Mouse (Mus musculus) small intestine, adult 2 months (tissue): ENCODE data around the gene Myzap.

Experiments
- CTCF ChIP-seq: fragments of 200-500 bp; IDR thresholded peaks from 2 replicates; pipeline ENCODE4 v1.5.1; 2012; ENCODE audit warnings: low read depth, mild to moderate bottlenecking, control low read depth, inconsistent platforms, low read length, moderate library complexity, mixed read lengths; ENCODE audit not compliant: insufficient replicate concordance, insufficient read length; ENCODE audit errors: extremely low read depth
- POLR2A ChIP-seq: fragments of 200-500 bp; IDR thresholded peaks from 2 replicates; pipeline ENCODE4 v1.6.1; 2012; ENCODE audit warnings: low read depth, mild to moderate bottlenecking, control low read depth, inconsistent platforms, low read length, moderate library complexity

- TF ChIP-seq CTCF (no peak), POLR2A (no peak)
These were observed 51.4 kb downstream of the Myzap start for GRCm38 (mm10) chr9:71540739-71541138.
